Mouse (Mus musculus) ES-E14 (cell line): Measurements from ENCODE around the gene Erc2.

Experiments used
- CHD2 ChIP-seq: IDR thresholded peaks from 2 replicates; pipeline ENCODE4 v1.6.1; 2014; ENCODE audit warnings: mild to moderate bottlenecking, low read depth, low read length, inconsistent platforms
- HCFC1 ChIP-seq: IDR thresholded peaks from 2 replicates; pipeline ENCODE4 v1.6.1; 2012; ENCODE audit warnings: low read length, inconsistent platforms, borderline replicate concordance; ENCODE audit not compliant: insufficient read depth
- ZC3H11A ChIP-seq: IDR thresholded peaks from 2 replicates; pipeline ENCODE4 v1.6.1; 2012; ENCODE audit warnings: low read depth, mild to moderate bottlenecking, inconsistent platforms, low read length, borderline replicate concordance
- ZNF384 ChIP-seq: IDR thresholded peaks from 2 replicates; pipeline ENCODE4 v1.6.1; 2012; ENCODE audit warnings: low read depth, low read length, inconsistent platforms

GRCm38 (mm10) chr14:27759982-27760381 is 137.8 kb downstream of the Erc2 start:
- no peak for TF ChIP-seq CHD2
- TF ChIP-seq ZNF384, result no peak
- TF ChIP-seq ZC3H11A, result no peak
- TF ChIP-seq HCFC1, result no peak
